Mouse (Mus musculus) megakaryocyte-erythroid progenitor cell, adult 5-6 weeks (primary cell): Measurements from ENCODE around the gene Nomo1. TPM values are rescaled to one million over a fixed set of nuclear protein-coding genes. Genes with fewer than 3 reads are reported as not detected.

Experiments
- ATAC-seq: replicated peaks from 2 replicates; pipeline ENCODE4 v1.8.0; 2016; ENCODE audit warnings: mild to moderate bottlenecking, inconsistent platforms; ENCODE audit not compliant: severe bottlenecking, poor library complexity, low FRiP score, low TSS enrichment
- total RNA-seq, 2 experiments: library from RNA; stranded (forward) in 1 of 2; stranded (reverse) in 1 of 2; fragments of 200-1000, 215-1000 nt in 1 of 2; fragments of >200 nt in 1 of 2; fragmentation: Nextera tagmentation in 1 of 2; gene quantifications; 2 replicates each; pipeline ENCODE4 v1.2.3; 2014 to 2017

The Nomo1 gene
- total RNA-seq (2014; fragmentation: Nextera tagmentation) (86.4 and 105 TPM in 2 replicates), total RNA-seq (2017) (76.8 and 89.3 TPM in 2 replicates)

GRCm38 (mm10) chr7:46033109-46033869, at the start of gene Nomo1:
Nomo1 (plus strand) TSS chr7:46033698.
- ATAC-seq = peak; percentile 72

DNA sequence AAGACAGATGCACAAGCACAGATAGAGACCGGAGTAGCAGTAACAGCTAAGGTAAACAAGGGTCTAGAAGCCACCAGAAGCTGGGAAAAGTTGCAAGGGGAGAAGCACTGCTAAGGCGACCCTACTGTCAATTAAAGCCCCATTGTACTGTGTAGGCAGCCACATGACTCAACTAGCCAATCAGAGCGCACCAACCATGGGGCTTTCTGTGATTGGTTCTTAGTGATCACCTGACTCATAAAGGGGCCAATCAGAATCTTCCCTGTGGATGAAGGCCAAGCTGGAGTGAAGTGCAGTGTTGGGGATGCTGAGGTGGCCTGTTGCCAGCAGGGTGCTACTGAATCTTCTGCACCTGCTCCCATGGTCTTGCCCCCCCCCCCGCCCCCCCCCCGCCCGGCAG, 46.6 kb upstream of the Nomo1 start:
- no peak for ATAC-seq

DNA sequence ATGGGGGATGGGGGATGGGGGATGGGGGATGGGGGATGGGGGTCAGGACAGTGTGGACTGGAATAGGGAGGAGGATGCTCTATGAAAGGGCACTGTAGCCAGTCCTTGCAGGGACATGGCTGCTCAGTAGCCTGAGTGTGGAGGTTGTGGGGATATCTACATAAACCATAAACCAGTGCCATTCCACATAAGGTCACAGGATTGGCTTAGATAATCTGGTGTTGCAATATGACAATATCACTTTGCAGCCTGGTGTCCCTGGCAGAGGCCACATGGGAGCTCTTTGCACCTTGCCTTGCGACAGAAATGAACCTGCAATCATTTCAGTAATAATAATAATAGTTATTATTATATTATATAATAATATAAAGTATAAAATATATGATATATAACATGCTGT, 45.2 kb upstream of the Nomo1 start:
- ATAC-seq = no peak

- ATAC-seq = no peak
These were observed 41.0 kb upstream of the Nomo1 start for GRCm38 (mm10) chr7:45992470-45992869.

DNA sequence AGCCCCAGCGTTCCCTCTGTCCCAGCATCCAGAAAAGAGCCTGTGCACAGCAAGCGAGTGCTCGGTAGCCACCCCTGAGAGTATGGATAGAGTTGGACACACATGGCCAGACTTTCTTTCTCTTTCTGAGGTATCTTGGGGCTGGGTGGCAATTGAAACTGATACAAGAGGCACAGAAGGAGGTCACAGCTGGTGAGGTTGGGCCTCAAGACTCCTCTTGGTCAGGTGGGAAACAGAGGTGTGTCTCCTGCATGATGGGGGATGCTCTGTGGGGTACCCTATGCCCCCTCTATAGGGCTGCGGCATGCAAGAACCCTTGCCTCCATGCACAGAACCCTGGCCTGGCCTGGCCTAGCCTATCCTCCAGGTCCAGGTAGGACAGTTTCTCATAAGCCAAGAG, 32.9 kb upstream of the Nomo1 start:
- ATAC-seq = no peak

- 0 out of 2 replicates have a peak, but pooled peaks have one; percentile 58 for ATAC-seq
These were observed 30.8 kb upstream of the Nomo1 start for GRCm38 (mm10) chr7:46002748-46003147.

GRCm38 (mm10) chr7:46009578-46009977, 23.9 kb upstream of the Nomo1 start:
- peak; percentile 64 for ATAC-seq

DNA sequence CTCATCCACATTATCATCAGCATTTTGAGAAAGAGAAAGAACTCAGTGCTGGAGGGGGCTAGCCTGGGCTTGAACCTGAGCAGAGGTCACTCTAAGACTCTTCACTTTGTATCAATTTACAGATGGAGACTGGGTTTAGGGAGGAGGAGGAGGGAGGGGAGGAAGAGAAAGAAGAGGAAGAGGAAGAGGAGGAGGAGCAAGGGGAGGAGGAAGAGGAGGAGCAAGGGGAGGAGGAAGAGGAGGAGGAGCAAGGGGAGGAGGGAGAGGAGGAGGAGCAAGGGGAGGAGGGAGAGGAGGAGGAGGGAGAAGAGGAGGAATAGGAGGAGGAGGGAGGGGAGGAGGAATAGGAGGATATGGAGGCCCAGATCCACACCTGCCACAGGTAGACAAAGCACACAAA, 21.4 kb upstream of the Nomo1 start:
- ATAC-seq = no peak

GRCm38 (mm10) chr7:46013266-46014010, 20.1 kb upstream of the Nomo1 start:
- no peak for ATAC-seq

DNA sequence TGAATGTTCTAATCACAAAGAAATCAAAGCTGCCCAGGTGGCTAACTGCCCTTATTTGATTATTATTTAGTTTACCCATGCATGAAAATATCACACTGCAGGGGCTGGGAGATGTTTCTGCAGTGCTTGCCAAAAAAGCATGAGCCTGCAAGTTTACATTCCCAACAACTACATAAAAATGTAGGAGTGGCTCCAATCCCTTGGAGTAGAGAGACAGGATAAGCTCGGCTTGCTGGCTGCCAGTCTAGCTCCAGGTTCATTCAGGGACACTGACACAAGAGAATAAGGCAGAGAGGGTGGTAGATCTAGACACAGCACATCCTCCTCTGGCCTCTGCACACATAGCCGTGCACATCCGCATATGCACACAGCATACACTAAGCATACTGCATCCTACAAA, 13.9 kb upstream of the Nomo1 start:
- no peak for ATAC-seq

DNA sequence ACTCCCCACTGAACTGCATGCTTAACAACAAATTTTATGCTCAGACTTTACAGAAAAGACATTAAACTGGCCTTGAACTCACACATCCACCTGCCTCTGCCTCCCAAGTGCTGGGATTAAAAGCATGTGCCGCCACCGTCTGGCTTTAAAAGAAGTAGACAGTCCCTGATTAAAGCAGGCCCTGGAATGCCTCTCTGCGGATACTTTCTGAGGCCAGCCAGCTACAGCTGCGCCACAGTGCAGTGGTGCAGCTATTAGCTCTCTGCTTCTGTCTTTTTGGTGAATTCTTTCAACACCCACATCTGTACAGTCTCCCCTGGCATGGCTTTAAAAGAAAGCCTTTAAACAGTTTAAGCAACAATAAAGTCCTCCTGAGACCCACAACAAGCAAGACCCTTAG, 11.5 kb upstream of the Nomo1 start:
- no peak for ATAC-seq

GRCm38 (mm10) chr7:46025436-46025835, 8.1 kb upstream of the Nomo1 start:
- ATAC-seq = no peak

DNA sequence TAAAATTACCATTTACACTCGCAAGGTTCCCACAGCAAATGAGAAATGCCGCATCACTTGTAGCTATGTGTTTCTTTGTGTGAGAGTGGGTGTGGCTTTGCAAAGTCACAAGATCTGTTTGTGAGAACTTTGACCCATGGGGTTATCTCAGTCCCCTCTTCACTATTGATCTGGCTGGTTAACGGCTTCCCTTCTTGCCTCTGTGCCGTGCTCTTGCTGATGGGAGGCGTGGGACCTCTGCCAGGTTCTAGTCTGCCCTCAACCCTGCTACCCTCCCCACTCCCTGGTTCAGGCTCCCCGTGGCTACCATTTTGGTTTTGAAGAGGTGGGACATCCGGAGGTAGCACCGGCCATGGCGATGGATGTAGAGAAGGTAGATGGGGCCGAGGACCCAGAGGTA, 4.8 kb upstream of the Nomo1 start:
- ATAC-seq = no peak

GRCm38 (mm10) chr7:46029299-46030144, 4.0 kb upstream of the Nomo1 start:
- no peak for ATAC-seq

DNA sequence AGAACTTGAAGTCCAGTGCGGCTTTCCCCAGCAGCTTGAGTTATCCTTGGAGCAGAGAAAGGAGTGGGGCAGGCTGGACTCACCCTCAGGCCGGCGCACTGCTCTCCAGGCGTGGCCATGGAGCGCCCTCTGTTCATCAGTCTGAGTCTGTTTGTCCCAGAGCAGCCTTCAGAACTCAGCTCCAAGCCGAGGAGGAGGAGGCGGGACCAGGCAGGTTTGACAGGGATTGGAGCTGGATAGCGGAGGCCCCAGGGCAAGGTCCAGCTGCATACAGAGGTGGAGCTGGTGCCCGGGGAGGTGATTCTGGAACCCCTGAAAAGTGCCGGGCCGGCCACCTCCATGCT, 3.4 kb upstream of the Nomo1 start, which contains the start of gene Abcc6:
TSS of gene Abcc6 (minus strand) at position 158 of the 344 bp plus-strand sequence.
- no peak for ATAC-seq

- ATAC-seq = peak; percentile 65
These were observed 2.4 kb upstream of the Nomo1 start for GRCm38 (mm10) chr7:46031075-46031474.

DNA sequence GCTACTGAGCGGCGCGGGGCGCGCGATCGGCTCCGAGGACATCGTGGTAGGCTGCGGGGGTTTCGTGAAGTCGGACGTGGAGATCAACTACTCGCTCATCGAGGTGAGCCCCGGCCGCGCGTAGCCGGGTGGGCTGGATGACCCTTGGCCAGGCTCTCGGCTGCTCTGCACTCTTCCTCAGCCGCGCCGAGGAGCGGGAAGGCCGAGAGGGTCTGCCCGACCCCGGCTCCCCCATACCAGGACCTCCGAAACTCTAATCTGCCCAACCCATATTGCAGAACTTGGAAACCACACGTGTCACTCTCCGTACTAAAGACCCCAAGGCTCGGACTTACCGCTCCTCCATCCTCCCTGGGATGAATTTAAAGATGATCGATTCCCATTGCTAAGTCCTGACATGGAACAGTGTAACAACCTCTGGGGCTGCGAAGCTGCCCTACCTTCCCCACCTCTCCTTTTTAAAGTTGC, 406 bp downstream of the Nomo1 start:
- no peak for ATAC-seq

DNA sequence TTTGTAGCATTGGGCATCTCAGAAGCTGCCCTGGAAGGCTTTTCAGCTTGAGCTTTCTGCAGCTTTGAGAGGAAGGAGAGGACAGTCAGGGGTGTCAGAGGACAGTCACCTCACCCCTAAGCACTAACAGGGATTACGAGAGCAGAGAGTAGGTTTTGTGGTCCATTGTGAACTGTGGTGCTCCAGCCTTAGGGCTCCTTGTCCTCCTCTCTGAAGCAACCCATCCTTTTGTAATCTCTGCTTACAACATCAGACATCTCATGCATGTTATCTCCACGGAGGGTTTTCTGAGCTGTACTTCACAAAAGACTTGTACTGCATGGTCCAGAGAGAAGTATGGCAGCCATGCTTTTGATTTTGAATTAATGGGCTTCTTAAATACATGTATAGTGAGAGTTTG, 1.5 kb downstream of the Nomo1 start:
- ATAC-seq = no peak

DNA sequence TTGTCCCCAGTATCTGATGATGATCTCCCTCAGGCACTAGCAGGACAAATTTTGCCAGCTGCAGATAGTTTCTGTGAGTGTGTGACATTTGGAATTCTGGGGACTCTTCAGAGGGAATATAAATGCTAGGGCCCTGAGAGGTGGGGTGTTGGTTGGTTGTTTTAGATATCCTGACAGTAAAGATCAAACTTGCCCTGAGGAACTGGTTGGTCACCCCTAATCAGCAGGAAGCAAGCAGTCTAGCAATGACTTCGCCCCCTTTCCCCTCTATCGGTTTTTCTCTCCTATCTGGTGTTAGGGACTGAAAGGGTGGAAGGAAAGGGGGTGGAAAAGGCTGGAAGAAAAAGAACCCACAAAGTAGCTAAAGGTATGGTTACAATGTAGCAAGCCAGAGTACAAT, 2.0 kb downstream of the Nomo1 start:
- peak; percentile 45 for ATAC-seq

DNA sequence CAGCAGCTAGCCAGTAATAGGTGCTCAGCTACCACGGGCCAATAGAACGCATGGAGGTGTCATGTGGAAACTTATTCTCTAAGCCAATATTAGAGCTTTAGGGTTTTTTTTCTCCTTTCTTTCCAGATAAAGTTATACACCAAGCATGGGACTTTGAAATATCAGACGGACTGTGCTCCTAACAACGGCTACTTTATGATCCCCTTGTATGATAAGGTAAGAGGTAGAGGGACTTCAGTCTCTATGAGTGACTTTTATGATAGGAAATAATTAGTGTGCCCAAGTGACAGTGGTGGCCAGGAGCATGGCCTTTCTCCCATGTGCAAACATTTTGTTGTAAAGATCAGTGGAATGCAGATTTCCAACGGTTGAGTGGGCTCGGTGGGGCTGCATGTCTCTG, 3.9 kb downstream of the Nomo1 start:
- no peak for ATAC-seq
